Mouse (Mus musculus) lung, adult 2 months (tissue): ENCODE measurements at regions not wholly inside any gene's neighbourhood (a gene's known extent, or its start where the extent isn't known, plus 50 kb on each side); places are given as distances from the start of the nearest gene placed in this dataset.

ENCODE experiments used
- DNase-seq: peaks from one replicate; pipeline ENCODE4 v3.0.0; 2022
- H3K4me1 ChIP-seq: fragments of 200-500 bp; 2 replicates; pipeline ENCODE4 v1.6.1; 2011; ENCODE audit warnings: low read length; ENCODE audit not compliant: control insufficient read depth, insufficient read depth
- H3K4me3 ChIP-seq: fragments of 200-500 bp; replicated peaks from 2 replicates; pipeline ENCODE3; 2011; ENCODE audit warnings: low read depth, mild to moderate bottlenecking, control low read depth, low read length; ENCODE audit errors: extremely low read depth
- CTCF ChIP-seq: fragments of 200-500 bp; IDR thresholded peaks from 2 replicates; pipeline ENCODE4 v1.5.1; 2011; ENCODE audit warnings: mild to moderate bottlenecking, low read length, control low read depth; ENCODE audit not compliant: insufficient read depth
- POLR2A ChIP-seq: fragments of 200-500 bp; IDR thresholded peaks from 2 replicates; pipeline ENCODE4 v1.6.1; 2011; ENCODE audit warnings: low read depth, mild to moderate bottlenecking, control low read depth, low read length, borderline replicate concordance; ENCODE audit errors: extremely low read depth
- WGBS: fragments of 180-500 bp; shearing (Covaris S2); methylation state at CpG from one replicate; pipeline ENCODE4 v1.1.7; 2018; 5-methylcytosine and 5-hydroxymethylcytosine counted together

DNA sequence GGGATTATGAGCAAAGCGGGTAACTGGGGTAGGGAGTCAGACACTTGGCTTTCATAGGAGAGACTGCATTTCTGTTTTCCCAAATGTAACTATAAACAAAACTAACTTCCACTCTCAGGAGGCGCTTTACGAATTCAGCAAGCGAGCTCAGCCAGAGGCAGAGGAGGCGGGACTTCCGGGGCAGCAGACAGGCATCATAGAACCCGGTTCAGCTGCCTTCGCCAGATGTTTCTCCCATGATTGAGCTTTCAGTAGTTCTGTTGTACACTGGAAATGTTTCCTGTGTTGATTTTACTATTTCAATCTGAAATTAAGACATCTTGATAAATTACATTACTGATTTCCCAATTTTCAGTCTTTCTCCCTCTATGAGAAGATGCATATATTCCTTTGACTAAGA, 92.9 kb downstream of the Zfp365 start:
- H3K4me1 ChIP-seq: no peaks in the 10 kb centered on the region
- DNase-seq: no peak
- no peak for TF ChIP-seq POLR2A
- TF ChIP-seq CTCF: no peak
- 69% methylated on average over 8 of the region's 8 CpGs for WGBS
- no peak overlapping the region for H3K4me3 ChIP-seq

DNA sequence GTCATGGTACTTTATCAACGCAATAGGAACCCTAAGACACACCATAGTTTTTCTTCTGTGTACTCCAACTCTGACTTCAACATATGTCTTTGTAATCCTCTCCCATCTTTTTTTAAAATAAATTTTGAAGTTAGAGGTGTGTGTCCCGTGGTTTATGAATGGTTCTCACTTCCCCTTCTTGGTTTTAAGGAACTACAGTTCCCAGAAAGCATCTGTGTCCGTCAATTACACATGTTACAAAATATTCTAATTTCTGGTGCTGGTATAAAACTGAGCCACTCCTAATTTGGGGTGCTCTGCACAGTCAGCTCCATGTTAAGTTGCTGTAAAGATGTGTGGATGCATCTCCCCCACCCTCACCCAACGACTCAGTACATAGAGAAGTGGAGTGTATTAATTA, 98.6 kb downstream of the Zfp365 start:
- Histone ChIP-seq H3K4me3 (no peak overlapping the region), H3K4me1 (no peaks in the 10 kb centered on the region)
- no peak for DNase-seq
- WGBS: 68% methylated on average over 4 of the region's 4 CpGs
- TF ChIP-seq CTCF: no peak
- TF ChIP-seq POLR2A: no peak

DNA sequence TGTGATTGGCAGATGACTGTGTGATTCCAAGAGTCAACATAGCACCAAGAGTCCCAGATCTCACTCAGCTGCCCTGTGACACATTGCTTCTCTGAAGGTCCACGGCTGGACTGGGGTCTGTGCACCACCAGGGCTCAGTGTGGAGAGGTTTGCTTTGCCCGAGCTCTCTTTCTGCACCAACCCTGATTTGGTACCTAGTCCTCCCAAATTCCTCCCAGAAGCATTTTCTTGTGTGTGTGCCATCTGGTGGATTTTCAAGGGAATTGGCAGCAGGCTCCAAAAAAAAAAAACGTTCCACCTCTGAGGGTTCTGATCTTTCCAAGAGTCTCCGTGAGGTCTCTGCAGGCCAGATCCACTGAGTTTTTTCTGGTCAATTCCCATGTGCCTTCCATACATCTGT, 107.3 kb downstream of the Zfp365 start:
- no peaks in the 10 kb centered on the region for H3K4me1 ChIP-seq
- H3K4me3 ChIP-seq: no peak overlapping the region
- no peak for TF ChIP-seq CTCF
- TF ChIP-seq POLR2A: no peak
- DNase-seq: no peak
- 14% methylated on average over 4 of the region's 4 CpGs for WGBS

DNA sequence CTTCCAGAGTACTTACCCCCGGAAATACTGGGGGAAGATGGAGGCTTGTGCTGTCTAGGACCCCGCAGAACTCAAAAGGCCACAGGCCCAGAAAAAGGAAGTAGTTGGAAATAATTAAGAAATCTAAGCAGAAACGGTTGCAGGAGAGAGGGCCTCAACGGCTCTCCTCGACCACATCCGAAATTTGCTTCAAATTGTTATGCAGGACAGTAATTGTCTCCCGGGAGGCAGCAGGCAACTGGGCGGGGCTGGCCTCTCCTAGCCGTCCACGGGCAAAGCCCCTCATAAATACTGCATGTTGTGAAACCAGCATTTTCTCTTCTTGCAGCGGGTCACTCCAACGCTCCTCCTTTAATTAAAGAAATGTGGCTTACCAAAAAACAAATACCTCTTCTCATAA, 107.8 kb downstream of the Zfp365 start:
- TF ChIP-seq CTCF (no peak), POLR2A (no peak)
- H3K4me3 ChIP-seq: no peak overlapping the region
- DNase-seq: no peak
- 60% methylated on average over 12 of the region's 12 CpGs for WGBS
- no peaks in the 10 kb centered on the region for H3K4me1 ChIP-seq

DNA sequence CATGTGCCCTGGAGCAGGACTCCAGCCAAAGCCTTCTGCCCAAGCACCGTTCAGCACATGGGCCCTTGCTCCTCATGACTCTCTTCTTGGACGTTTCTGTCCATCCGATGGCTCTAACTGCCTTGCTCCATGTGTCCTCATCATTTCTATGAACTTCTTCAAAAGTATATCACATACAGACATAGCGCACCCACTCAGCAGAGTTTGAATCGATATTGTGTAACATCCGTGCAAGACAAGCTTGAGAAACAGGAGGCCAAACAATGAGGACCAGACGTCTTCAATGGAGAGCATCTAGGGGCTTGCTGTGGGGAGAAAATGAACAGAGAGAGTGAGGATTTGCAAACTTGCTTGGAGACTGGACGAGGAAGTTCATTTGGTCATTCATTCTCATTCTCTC, 110.3 kb downstream of the Zfp365 start:
- WGBS: 86% methylated on average over 8 of the region's 8 CpGs
- H3K4me1 ChIP-seq: no peaks in the 10 kb centered on the region
- no peak for TF ChIP-seq CTCF
- TF ChIP-seq POLR2A: no peak
- DNase-seq: no peak
- H3K4me3 ChIP-seq: no peak overlapping the region

DNA sequence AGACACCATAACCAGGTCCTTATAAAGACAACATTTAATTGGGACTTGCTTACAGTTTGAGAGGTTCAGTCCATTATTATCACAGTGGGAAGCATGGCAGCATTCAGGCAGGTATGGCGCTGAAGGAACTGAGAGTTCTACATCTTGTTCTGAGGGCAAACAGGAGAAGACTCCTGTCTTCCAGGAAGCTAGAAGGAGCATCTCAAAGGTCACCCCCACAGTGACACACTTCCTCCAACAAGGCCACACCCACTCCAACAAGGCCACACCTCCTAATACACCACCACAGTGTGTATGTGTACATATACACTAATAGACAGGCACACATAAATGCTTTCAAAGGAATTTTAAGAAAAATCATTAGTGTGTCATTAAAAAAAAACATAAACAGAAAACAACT, 110.8 kb downstream of the Zfp365 start:
- Histone ChIP-seq H3K4me3 (no peak overlapping the region), H3K4me1 (no peaks in the 10 kb centered on the region)
- DNase-seq: no peak
- WGBS: 87% methylated on average over 1 of the region's 1 CpGs
- TF ChIP-seq POLR2A (no peak), CTCF (no peak)

DNA sequence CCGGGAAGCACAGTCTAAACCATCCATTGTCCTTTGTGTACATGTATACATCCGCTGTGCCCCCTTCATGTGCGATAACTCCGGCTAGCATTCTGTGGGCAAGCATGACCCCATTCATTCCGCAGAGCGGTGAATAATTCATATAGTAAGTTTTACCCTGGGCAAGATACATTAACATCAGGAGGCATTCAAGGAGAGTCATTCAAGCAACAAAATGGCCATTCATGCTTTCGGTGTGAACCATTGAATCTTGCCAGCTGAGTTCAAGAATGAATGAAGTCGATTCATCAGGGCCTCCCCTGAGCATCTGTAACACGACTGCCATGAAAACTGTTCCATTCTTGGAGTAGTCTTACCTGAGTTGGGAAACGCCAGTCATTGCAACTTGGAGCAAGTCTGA, 113.5 kb downstream of the Zfp365 start:
- Histone ChIP-seq H3K4me1 (no peaks in the 10 kb centered on the region), H3K4me3 (no peak overlapping the region)
- no peak for DNase-seq
- WGBS: 92% methylated on average over 10 of the region's 10 CpGs
- no peak for TF ChIP-seq CTCF
- TF ChIP-seq POLR2A: no peak

DNA sequence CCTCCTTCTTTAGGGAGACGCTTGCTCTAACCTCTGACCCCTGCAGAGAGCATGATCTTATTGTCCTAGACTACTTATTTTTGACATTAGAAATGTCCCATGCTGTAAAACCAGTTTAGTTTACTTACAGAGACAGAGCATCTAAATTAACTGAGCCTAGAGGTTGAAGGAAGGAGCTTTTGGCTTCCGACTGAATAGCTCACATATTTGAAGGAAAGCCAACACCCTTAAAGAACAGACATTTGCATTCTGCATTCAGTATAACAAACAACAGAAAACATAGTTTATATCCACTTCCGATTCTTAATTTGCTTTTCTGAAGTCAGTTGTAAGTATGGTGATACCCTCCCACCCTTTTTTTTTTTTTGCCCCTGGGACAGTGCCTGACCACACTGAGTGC, 119.3 kb downstream of the Zfp365 start:
- no peak for DNase-seq
- no peak for TF ChIP-seq CTCF
- 61% methylated on average over 3 of the region's 3 CpGs for WGBS
- H3K4me1 ChIP-seq: no peaks in the 10 kb centered on the region
- H3K4me3 ChIP-seq: no peak overlapping the region

DNA sequence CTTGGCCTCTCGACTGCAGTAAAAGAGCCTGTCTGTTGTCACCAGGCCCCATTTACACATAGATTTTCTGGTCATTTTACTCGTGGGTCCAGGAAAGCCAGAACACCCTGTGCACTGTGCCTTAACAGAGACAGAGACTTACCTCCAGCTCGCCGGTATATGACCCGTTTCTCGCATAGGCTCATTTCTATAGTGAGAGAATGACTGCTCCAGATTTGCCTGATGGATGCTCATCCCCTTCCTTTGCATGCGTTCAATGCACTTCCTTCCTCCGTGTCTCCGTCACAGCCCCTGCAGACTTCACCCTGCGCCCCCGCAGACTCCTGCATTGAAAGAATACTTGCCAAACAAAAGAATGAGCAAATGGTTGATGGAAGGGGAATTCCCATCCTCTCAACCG, 122.8 kb downstream of the Zfp365 start:
- no peak for DNase-seq
- Histone ChIP-seq H3K4me3 (no peak overlapping the region), H3K4me1 (peaks cover 8% of the 10 kb centered on the region)
- WGBS: 58% methylated on average over 12 of the region's 12 CpGs
- no peak for TF ChIP-seq CTCF
- TF ChIP-seq POLR2A: no peak

DNA sequence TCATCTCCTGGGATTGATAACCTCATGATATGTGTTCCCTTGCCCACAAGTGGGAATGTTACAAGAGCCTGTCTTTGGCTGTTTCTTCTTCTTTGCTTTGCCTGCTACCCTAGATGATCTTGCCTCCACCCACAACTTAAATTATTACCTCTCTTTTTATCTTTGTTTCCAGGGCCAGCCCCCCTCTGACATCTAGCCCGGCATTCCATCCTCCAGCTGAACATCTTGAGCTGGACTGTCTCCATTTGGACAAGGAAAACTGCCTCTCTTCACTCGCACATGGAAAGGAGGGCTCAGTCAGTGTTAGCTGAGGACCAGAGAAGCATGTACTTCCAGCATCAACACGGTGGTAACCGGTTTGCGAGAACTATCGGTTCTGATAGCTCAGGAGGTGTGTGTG, 124.3 kb downstream of the Zfp365 start:
- peaks cover 8% of the 10 kb centered on the region for H3K4me1 ChIP-seq
- 48% methylated on average over 6 of the region's 6 CpGs for WGBS
- DNase-seq: no peak
- H3K4me3 ChIP-seq: no peak overlapping the region
- TF ChIP-seq POLR2A (no peak), CTCF (no peak)

DNA sequence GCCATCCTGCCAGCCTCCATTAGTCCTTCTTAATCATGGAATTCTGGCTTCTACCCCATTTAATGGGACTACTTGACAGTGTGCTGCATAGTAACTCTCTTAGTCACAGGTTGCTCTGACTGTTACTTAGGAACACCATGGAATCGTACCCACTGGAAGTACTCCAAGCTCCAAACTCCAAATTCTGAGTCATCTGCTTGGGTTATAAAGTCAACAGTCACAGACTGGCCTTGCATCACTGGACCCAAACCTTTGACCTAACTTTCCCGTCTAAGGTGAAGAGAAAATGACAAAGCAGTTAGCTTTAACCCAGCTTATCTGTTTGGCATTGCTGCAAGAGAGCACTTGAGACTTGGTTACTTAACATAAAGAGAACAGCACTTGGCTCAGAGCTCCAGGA, 126.9 kb downstream of the Zfp365 start:
- no peak for TF ChIP-seq CTCF
- H3K4me1 ChIP-seq: peaks cover 8% of the 10 kb centered on the region
- peak; percentile 39 for DNase-seq
- 34% methylated on average over 2 of the region's 2 CpGs for WGBS
- H3K4me3 ChIP-seq: no peak overlapping the region
